Mouse (Mus musculus): ENCODE data around the gene Zfp770. TPM values are rescaled to one million over a fixed set of nuclear protein-coding genes. Genes with fewer than 3 reads are reported as not detected.
"Not testable (repeated sequence)": the region's sequence is repeated elsewhere in the genome, so short reads cannot be mapped to it uniquely, and the experiment has no call there.

The Zfp770 gene
- total RNA-seq (2022): 10 to 100 TPM; 16.2 to 21.1 (median 17.2) TPM

DNA sequence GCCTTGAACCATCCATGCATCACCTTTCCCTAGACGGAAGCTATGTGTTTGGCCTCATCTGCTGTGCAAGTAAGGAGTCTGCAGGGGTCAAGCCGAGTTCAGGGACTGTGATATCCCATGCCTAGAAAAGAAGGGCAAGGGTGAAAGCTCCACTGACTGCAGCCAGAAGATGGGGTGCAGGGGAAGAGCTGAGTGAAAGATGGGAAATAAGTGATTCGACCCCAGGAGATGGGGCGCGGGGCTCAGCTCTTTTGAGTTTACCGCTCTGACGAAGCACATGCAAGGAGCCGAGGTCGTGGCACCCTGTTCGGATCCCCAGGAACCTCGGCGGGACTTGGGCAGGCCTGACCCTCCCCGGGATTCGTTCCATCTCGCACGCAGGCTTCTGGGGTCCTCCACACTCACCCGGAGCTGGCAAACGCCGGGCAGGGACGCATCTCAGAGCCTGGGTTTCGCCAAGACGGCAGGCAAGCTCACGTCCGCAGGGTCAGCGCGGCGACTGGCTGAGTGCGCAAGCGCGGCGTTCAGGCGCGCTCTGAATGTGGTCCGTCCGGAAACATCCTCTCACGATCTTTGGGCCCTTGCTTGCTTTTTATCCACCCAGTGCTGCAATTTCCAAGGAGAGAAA, at the start of gene Zfp770:
Gene Zfp770 (minus strand): TSS at position 538 of the 628 bp plus-strand sequence.
- DNase-seq (ENCODE audit: low spot score): peak; percentile 68

DNA sequence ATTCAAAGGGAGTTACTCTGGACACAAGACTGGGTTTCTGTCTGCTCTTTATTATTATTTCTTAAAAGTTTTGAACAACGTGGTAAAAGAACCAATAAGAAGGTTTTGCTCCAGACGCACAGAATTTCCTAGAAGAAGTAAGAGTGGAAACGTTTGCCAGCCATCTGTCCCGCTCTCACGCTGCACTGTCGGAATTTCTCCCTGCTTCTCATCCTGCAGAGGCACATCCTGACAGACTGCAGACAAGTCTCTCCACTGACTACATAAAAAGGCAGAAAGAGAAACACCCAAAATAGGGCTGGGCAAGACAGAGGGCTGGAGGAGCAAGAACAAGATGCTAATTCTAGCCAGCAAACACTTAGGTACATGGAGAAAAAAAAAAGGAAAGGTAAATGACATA, 48.2 kb upstream of the Zfp770 start:
- DNase-seq (ENCODE audit: low spot score): no peak

GRCm38 (mm10) chr2:114237639-114238038, 36.4 kb upstream of the Zfp770 start:
- DNase-seq (ENCODE audit: low spot score): no peak

DNA sequence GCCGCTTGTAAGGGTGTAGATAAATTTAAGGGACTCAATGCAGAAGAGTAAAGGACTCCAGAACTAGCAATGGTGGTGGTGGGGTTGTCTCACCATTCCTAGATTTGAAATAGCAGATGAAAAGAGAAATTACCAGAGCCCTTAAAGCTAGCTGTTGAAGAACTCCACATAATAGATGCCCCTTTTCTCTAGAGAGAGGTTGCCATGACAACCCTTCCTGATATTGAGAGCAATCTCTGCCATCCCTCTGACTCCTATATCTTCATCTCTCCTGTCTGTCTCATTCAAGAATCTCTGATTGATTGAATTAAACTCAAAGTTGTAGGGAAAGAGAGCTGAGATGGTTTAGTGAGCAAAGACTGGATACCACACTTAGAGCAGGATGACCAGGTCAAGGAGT, 35.3 kb upstream of the Zfp770 start:
- no peak for DNase-seq (ENCODE audit: low spot score)

- no peak for DNase-seq (ENCODE audit: low spot score)
Observed at GRCm38 (mm10) chr2:114235584-114235983, 34.3 kb upstream of the Zfp770 start.

DNA sequence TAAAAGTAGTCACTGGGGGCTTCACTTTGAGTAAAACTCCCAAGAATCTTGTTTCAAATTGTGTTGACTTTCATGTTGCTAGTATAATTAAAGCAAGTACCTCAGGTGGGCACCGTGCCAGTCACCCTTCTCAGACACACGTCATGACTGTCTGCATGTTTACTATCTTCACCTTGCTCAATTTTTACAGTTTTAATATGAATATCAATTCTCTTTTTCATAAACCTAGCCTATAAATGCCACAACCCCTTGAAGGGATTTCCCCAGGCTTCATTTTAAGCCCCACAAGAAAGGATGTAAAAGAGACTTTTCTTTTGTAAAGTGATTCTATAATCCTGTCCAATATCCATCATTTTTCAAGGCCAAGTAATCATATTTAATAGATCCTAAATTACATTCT, 30.0 kb upstream of the Zfp770 start:
- no peak for DNase-seq (ENCODE audit: low spot score)

- no peak for DNase-seq (ENCODE audit: low spot score)
Observed at GRCm38 (mm10) chr2:114228672-114229071, 27.4 kb upstream of the Zfp770 start.

DNA sequence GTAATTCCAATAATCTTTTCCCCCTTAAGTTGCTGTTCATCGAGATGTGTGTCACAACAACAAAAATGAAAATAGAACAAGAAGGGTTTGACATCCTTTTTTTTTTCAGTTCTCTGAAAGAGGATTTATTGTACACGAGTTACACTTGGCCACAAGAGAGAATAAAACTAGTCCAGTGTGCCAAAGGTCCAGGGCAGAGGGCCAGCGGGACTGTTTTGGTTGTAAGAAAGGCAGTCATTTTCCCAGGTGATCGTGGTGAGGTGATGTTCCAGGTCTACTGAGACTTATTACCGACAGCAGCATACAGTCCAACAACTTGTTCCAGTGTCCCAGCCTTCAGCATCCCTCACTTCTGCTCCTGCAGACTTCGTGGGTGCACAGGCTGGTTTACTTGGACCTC, 3.8 kb upstream of the Zfp770 start:
- no peak for DNase-seq (ENCODE audit: low spot score)

DNA sequence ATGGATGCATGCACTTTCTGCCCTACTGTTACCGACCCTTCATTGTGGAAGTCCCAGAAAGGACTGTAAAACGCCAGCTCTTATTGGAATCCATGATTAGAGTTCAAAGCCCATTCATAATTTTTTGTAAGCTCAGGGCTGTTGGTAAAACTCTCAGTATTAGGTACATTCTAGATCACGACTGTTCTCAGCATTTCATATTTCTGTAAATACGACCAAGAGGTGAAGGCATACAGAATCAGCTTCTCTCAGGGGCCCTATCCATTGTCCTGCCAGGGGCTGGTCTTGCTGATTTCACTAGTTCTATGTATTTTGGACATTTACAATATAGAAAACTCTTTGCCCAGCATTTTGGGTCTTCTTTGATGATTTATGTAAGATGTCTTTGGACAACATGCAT, 305 bp upstream of the Zfp770 start:
- no peak for DNase-seq (ENCODE audit: low spot score)

DNA sequence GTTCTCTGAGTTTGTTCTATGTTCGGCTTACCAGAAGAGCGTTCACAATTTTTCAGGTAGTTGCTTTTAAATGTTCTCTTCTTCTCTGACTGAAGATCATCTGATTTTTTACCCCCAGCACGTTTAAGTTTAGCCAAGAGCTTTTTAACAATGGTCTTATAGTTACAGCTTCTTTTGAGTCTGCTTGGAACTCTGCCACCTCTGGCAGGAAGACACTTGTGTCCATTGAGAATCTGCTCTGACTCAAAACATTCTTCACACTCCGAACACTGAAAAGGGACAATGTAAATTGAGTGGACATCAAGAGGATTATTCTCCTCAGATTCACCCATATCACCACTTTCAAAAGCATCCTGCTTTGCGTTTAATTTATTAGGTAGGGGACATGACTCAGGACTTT, 4.8 kb downstream of the Zfp770 start:
- no peak for DNase-seq (ENCODE audit: low spot score)

DNA sequence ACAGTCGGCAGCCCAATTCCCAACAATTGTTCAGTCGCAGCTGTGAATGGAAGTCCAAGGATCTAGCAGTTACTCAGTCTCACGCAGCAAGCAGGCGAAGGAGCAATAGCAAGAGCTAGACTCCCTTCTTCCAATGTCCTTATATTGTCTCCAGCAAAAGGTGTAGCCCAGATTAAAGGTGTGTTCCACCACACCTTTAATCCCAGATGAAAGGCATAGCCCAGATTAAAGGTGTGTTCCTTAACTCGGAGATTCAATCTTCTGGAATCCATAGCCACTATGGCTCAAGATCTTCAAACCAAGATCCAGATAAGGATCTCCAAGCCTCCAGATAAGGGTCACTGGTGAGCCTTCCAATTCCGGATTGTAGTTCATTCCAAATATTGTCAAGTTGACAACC, 14.3 kb downstream of the Zfp770 start, which contains the start of gene Aqr:
Gene Aqr (minus strand): TSS at position 101 of the 400 bp plus-strand sequence.
- not testable (repeated sequence) for DNase-seq (ENCODE audit: low spot score)

GRCm38 (mm10) chr2:114177802-114178733, 23.2 kb downstream of the Zfp770 start:
- no peak for DNase-seq (ENCODE audit: low spot score)

- DNase-seq (ENCODE audit: low spot score): peak; percentile 88
Observed at GRCm38 (mm10) chr2:114174651-114175484, 26.4 kb downstream of the Zfp770 start.

DNA sequence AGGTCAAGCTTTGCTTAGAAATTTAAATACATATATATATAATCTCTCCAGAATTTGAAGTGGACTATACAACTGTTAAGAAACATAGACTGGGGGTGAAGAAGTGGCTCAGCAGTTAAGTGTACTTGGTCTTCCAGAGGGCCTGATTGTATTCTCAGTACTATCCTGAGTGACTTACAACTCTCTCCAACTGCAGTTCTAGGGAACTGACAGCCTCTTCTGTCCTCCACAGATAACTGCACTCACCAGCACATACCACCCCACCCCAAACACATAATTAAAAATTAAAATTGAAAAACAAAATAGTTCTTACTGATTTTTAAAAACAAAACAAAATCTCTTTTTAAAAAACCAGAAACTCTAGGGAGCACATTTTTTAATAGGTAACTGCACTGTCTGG, 28.0 kb downstream of the Zfp770 start:
- no peak for DNase-seq (ENCODE audit: low spot score)

GRCm38 (mm10) chr2:114167837-114168236, 33.4 kb downstream of the Zfp770 start:
- no peak for DNase-seq (ENCODE audit: low spot score)

DNA sequence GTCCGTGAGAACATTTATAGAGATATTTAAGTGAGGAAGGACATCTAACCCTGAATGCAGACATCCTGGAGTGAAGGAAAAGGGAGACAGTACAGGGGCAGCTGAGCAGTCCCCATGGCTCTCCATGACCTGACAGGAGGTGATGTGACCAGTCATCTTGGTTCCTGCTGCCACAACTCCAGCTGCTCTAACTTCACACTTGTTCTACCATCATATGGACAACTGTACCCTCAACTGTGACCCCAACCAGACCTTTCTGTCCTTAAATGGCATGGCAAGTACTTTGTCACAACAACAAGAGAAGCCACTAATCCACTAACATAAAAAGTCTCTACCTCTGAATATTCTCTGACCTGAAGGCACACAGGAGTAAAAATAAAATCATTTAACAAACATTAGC, 39.3 kb downstream of the Zfp770 start:
- DNase-seq (ENCODE audit: low spot score): no peak

DNA sequence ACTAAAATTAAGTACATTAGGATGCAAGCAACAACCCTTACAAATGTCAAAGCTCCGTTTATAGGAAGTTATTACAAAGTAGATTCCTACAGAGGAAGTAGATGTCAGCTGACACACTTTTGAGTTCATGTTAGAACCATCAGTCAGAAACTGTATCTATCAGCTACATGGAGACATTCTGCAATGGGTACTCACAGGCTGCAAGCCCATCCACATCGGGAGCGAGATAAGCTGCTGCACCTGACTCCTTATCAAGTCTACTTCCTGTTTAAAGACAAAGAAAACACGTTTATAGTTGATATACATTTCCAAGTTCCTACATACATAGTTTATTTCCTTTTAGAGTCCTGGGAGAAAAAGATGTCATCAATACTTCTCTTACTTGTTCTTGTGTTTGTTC, 43.9 kb downstream of the Zfp770 start:
- DNase-seq (ENCODE audit: low spot score): no peak

- DNase-seq (ENCODE audit: low spot score): no peak
Observed at GRCm38 (mm10) chr2:114156639-114157038, 44.6 kb downstream of the Zfp770 start.

DNA sequence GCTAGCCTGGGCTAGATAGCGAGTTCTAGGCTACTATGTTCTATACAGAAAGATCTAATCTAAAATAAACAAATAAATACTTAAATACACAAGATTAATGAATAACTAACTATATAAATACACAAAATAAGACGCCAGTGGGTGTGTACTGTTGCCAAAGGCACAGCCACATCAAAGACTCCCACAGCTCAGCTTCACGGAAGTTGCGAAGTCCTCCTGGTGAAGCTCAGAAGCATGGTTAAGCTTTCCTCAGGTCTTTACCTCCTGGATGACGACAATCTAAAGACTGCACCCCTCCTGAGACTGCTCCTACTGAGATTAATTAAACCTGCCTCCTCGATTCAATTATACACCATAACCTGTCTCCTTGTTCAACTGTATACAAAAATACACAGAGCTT, 48.0 kb downstream of the Zfp770 start:
- no peak for DNase-seq (ENCODE audit: low spot score)

DNA sequence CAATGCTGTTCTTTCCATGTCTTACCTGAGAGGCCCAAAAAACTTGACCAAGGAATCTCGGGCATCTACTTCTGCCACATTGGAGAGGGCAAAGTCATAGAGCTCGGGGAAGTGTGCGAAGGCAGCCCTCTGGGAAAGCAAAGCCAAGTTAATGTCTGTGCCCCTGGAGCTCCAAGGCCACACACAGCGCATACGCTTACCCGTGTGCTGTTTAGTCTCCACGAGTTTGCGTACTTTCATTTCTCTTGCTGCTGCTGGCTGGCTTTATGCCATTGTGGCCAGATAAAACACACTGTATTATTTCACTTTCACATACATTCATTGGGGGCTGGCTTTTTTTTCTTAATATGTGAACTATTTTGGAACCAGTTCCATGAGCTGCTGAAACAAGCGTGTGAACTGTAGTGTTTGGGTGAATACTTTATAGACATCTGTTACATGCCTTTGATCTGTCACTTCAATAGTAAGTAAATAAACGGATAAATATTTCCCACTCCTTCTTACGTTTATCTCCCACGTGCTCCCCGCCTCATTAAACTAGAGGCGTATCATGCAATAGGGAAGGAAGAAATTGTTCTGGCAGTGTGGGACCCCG, 54.3 kb downstream of the Zfp770 start:
- no peak for DNase-seq (ENCODE audit: low spot score)

GRCm38 (mm10) chr2:114145315-114145801, 55.9 kb downstream of the Zfp770 start:
- DNase-seq (ENCODE audit: low spot score): peak; percentile 22

Data from heart, adult 8-10 months (tissue).